Mouse (Mus musculus) liver, embryonic 14.5 days (tissue): Measurements from ENCODE around the gene Arhgap10.

Experiments
- CTCF ChIP-seq: IDR thresholded peaks from 2 replicates; pipeline ENCODE4 v1.5.1; 2016; ENCODE audit warnings: antibody characterized with exemption, low read depth, control low read depth
- EP300 ChIP-seq: IDR thresholded peaks from 2 replicates; pipeline ENCODE4 v1.6.1; 2016; ENCODE audit warnings: antibody characterized with exemption, low read depth

DNA sequence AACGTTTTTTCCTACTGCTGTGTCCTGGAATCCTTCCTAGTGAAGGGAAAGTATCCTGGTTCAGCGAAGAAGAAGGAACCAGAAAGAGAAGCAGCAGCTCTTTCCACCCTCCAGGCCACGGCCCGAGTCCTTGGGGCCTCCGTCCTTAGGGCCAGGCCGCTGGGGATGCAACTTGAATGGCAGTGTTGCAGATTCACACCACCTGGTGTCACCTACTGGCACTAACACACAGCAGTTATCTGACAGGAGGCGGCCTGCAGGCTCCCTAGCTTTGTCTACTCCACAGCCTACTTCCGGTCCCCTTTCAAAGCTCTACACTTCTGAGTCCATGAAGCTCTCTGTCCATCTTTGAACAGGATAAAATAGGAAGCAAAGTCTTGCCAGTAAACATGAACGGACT is 37.8 kb downstream of the Arhgap10 start:
- TF ChIP-seq EP300 = no peak
- TF ChIP-seq CTCF = peak; percentile 18; the same call in 1 of the 2 replicates
